Mouse (Mus musculus) retina, embryonic 14.5 days (tissue): ENCODE results near the gene Tmx4.

Experiments
- DNase-seq: peaks from one replicate; pipeline ENCODE4 v3.0.0-alpha.2; 2015; ENCODE audit warnings: low spot score

Gene Tmx4

DNA sequence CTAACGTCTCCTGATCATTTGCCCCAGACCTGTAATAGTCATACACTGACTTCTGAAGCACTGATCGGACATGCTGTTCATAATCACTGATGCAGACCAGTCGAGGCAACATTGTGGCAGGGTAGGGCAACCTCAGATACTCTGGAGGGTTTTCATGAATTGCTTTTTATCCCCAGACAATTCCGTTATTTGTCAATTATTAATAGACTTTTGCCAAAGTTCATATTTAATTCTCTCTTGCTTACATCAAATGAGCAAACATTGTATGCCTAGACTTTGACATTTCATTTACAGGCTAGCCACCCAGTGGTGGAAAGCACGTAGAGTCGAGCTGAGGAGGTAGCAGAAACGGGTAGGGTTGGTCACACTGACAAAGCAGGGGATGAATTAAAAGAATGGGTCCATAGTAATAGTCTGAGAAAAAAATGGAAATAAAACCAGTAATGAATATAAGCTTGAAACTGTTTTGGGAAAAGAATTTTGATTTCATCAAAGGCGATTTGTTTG lies 89.7 kb downstream of the Tmx4 start, which contains the start of gene Hao1:
Hao1 (minus strand) TSS at position 148 of the 507 bp plus-strand sequence.
- DNase-seq: no peak

DNA sequence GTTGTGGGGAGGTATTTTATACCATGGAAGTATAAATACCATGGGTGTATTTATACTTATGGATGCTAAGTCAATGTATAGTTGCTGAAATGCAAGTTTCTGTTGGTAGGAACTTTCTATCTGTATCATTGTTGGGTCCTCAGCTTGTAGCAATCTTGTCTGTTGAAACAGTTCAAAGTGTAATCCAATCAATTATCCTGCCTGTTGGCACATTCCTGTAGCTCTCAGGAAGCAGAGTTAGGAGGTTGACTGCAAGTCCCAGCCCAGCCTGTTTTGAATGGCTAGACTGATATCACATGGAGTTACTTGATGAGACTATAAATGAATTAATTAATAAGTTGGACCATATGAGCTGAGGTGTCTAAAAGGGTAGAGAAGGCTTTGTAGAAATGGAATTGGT lies 91.6 kb downstream of the Tmx4 start:
- DNase-seq: no peak

DNA sequence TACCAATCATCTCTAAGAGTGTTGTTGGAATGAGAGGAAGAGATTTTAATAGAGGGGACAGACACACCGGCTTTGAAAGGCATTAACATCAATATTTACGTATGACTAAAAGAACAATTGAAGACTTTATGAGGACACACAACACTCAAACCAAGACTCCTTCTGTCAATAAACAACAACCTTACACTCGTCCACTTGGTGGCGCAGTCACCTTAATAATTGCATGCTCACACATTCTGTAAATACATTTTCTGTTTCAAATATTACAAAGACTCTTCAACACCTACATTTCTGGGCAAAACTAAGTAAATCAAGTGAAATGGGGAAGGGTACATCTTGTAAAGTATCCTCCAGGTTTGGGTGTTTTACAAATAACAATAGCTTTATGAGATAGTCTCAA lies 94.2 kb downstream of the Tmx4 start:
- peak; percentile 70 for DNase-seq

DNA sequence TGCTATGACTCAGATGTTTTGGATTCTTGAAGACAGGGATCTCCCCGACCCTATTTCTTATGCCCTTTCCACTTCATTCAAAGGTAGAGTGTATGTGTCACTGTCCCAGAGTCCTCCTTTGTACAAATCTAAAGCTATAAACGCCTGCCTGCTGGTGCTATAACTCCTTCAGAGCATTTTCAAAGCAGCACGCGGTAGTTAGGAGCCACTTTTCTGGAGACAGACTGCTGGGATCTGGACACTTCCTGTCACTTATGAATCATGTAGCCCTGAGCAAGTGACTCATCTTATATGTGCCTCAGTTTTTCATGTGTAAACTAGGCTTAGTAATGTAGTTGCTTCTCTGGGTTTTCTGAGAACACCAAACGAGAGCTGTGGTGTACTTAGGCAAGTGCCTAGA lies 98.8 kb downstream of the Tmx4 start:
- DNase-seq: no peak

DNA sequence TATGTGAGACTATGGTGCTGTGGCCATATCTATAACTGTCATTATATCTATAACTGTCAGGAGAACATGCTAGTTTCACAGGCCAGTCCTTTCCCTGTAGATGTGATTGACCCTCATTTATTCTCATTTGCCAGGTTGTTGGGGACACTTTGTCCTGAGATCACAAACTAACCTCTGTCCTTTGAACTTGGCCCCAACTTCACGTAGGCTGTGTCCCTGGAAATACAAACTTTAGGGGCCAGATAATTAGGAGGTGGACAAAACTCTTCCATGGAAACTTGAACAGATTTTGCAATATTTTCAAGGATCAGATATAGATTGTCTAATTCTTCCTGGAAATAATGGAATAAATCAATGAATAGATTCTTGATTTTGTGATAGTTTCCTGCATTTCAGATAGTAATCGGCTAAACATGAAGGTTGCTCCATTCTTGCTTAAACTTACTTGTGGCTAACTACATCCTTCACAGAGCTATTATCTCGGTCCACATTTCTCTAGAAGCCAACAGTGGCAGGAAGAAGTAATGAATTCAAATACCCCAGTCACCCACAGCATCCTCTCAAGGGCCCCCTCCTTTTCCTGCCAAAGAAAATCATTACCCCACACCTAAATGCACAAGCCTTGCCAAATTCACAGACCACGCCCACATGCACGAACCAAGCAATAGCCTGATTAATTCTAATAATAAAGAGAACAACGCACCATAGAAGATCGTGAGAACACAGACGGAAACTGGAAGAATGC lies 99.5 kb downstream of the Tmx4 start:
- no peak for DNase-seq
